Mouse (Mus musculus) liver, embryonic 13.5 days (tissue): ENCODE results near the gene Meis2. TPM values are rescaled to one million over a fixed set of nuclear protein-coding genes. Genes with fewer than 3 reads are reported as not detected.

Experiments used
- ATAC-seq: fragments of 200-750 bp; cut with Nextera tagmentation; 2 replicates; pipeline ENCODE4 v1.8.0; 2017; ENCODE audit warnings: low read depth, mild to moderate bottlenecking, moderate number of reproducible peaks, moderate library complexity
- DNase-seq: peaks from one replicate; pipeline ENCODE4 v3.0.0; 2022
- H3K27ac ChIP-seq: fragments of 300-500 bp; sonication (generic); 2 replicates; pipeline ENCODE4 v1.5.1; 2015; ENCODE audit warnings: moderate library complexity, mild to moderate bottlenecking, inconsistent platforms
- H3K27me3 ChIP-seq: fragments of 300-500 bp; sonication (generic); 2 replicates; pipeline ENCODE4 v1.6.1; 2015; ENCODE audit warnings: mild to moderate bottlenecking, inconsistent platforms
- H3K36me3 ChIP-seq: fragments of 300-500 bp; sonication (generic); 2 replicates; pipeline ENCODE4 v1.6.1; 2015; ENCODE audit warnings: mild to moderate bottlenecking, inconsistent platforms
- H3K4me1 ChIP-seq: fragments of 300-500 bp; sonication (generic); replicated peaks from 2 replicates; pipeline ENCODE4 v1.6.1; 2015; ENCODE audit warnings: inconsistent platforms
- H3K4me2 ChIP-seq: fragments of 300-500 bp; sonication (generic); 2 replicates; pipeline ENCODE4 v1.6.1; 2015; ENCODE audit warnings: inconsistent platforms, mild to moderate bottlenecking, moderate library complexity
- H3K4me3 ChIP-seq: fragments of 300-500 bp; sonication (generic); replicated peaks from 2 replicates; pipeline ENCODE4 v1.5.1; 2015; ENCODE audit warnings: mild to moderate bottlenecking, inconsistent platforms
- H3K9ac ChIP-seq: fragments of 300-500 bp; sonication (generic); 2 replicates; pipeline ENCODE4 v1.6.1; 2015; ENCODE audit warnings: mild to moderate bottlenecking, inconsistent platforms
- H3K9me3 ChIP-seq: fragments of 300-500 bp; sonication (generic); replicated peaks from 2 replicates; pipeline ENCODE4 v1.6.1; 2016; ENCODE audit warnings: inconsistent platforms
- WGBS: fragments of 180-500 bp; shearing (Covaris S2); methylation state at CpG from one replicate; pipeline ENCODE4 v1.1.7; 2015; ENCODE audit not compliant: insufficient replicate concordance; 5-methylcytosine and 5-hydroxymethylcytosine counted together
- polyA plus RNA-seq: library from polyadenylated mRNA; unstranded; fragments of >200 nt; fragmentation: Nextera tagmentation; extraction: Ambion mirVana; gene quantifications from 2 replicates; pipeline ENCODE4 v1.2.1, GENCODE M21; 2015

Gene Meis2
- polyA plus RNA-seq, 1 experiment from 2014 or later: 2.1 TPM

DNA sequence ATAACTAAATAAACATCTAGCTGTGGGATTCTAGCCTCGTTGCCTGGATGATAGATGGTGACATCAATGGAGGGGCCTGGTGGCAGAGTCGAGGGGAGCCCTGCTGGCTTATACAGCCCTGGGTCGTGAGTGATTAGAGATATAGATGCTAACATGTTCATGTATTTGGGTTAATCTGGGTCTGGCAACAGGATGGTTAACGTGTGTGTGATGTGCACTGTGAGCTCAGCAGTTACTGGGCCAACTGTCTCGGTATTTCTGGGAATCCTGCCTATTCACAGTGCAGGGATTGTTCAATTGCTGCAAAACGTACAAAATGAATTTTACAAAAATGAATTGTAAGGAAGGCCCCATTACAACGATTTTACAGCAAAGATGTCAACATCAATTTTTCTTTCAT lies 20.6 kb downstream of the Meis2 start:
- H3K9ac ChIP-seq: no peak overlapping the region
- ATAC-seq: no peak
- no peaks in the 10 kb centered on the region for H3K36me3 ChIP-seq
- H3K27me3 ChIP-seq: no peaks in the 10 kb centered on the region
- H3K27ac ChIP-seq: no peak overlapping the region
- no peak overlapping the region for H3K4me2 ChIP-seq
- no peak overlapping the region for H3K4me3 ChIP-seq
- no peak for DNase-seq
- H3K4me1 ChIP-seq: no peaks in the 10 kb centered on the region
- 52% methylated on average over 7 of the region's 7 CpGs for WGBS
- H3K9me3 ChIP-seq: no peaks in the 10 kb centered on the region

DNA sequence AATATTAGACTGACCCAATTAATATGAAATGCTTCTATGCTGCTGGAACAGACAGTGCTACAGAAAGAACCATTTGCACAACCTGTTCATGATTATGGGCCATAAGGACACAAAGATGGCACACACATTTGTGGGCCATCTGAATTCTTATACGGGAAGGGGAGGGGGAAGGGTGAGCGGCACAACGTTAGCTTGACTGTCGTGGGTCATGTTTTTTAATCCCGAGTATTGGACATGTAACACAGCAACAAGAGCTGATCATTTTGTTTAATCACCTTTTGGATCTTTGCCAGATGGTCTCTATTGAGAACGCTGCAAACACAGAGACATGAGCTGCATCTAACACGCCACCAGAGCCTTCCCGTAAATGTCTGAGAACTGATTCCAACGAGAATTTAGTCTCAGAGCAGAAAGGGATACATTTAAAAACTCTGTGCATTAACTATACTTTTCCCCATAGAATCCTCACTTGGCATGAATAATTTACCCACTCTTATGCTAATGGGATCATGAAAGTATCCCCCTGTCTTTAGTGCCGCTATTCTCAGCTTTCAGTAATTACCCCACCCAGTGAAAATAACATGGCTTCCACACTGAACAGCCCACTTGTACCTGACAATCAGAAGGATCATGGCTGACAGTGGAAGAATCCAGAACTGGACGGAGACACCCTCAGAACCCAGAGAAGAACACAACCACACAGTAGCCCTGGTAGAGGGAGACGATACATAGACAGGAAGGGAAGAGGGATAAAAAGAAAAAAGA lies 22.5 kb downstream of the Meis2 start:
- WGBS: 77% methylated on average over 12 of the region's 12 CpGs
- DNase-seq: no peak
- Histone ChIP-seq H3K4me1 (no peaks in the 10 kb centered on the region), H3K9ac (no peak overlapping the region), H3K4me3 (no peak overlapping the region), H3K27me3 (no peaks in the 10 kb centered on the region), H3K27ac (no peak overlapping the region), H3K9me3 (no peaks in the 10 kb centered on the region), H3K4me2 (no peak overlapping the region), H3K36me3 (no peaks in the 10 kb centered on the region)
- ATAC-seq: no peak

DNA sequence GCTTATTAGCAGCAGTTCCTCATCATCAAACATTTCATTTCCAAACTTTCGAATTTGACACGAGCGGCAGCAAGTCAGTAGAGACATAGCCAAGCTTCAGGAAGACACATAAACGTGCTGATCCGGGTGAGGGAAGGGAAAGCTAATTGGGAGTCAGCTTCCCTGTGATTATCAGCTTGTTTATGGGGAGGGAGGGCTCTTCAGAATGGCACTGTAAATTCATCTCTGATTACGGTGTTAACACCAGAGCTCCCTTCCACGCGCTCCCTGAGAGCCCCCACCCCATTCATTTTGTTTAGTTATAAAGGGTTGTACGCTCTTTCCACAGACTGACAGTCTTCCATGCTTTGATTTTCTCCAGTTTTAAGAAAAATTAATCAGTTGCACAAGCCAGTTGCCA lies 23.2 kb downstream of the Meis2 start:
- Histone ChIP-seq H3K9ac (no peak overlapping the region), H3K36me3 (no peaks in the 10 kb centered on the region), H3K27ac (no peak overlapping the region), H3K4me2 (no peak overlapping the region), H3K9me3 (no peaks in the 10 kb centered on the region), H3K27me3 (no peaks in the 10 kb centered on the region), H3K4me3 (no peak overlapping the region), H3K4me1 (no peaks in the 10 kb centered on the region)
- no peak for ATAC-seq
- no peak for DNase-seq
- WGBS: 75% methylated on average over 9 of the region's 9 CpGs

DNA sequence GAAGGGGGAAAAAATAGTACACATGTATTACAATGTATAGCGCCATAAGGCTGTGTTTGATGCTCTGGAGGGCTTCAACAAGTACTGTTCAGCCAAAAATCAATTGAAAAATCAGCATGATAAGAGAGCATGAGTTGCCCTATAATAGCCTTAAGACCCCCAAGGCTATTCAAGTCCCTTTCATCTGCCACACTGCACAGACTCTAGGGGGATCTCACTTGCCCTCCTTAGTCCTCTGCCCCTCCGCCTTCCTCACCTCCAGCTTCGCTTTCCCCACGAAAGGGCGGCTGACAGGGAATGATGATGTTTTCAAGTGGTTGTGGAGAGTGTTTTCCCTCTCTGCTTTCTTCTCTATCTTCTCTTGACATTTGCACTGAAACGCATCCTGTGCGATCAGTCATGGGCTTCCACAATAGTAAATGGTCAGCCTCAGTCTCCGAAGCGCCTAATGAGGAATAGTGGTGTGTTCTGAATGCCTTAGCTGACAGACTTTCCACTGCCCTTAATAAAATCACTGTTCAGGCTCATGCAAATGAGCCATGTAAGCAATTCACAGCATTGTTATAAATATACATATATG lies 23.9 kb downstream of the Meis2 start:
- Histone ChIP-seq H3K27me3 (no peaks in the 10 kb centered on the region), H3K4me2 (no peak overlapping the region), H3K27ac (no peak overlapping the region), H3K9ac (no peak overlapping the region), H3K4me3 (no peak overlapping the region), H3K4me1 (no peaks in the 10 kb centered on the region), H3K9me3 (no peaks in the 10 kb centered on the region), H3K36me3 (no peaks in the 10 kb centered on the region)
- 79% methylated on average over 9 of the region's 9 CpGs for WGBS
- ATAC-seq (no peak), DNase-seq (no peak)

DNA sequence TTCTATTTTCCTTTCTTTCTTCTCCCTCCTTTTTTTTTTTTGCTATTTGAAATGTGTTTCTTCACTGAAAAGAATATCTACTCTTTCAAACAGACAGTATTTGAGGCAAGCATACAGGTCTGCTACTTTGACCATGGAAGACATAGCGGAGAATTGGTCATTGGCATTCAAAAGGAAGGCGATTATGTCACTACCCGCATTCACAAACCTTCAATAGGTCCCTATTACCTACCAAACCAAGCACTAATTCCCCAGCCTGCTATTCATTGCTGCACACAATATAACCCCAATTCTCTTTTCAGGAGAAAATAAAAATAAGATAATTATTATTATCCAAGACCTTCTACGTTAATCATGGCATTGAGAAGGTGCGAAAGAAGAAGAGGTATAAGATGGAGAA lies 30.3 kb downstream of the Meis2 start:
- Histone ChIP-seq H3K9me3 (no peaks in the 10 kb centered on the region), H3K4me1 (no peaks in the 10 kb centered on the region), H3K4me3 (no peak overlapping the region), H3K4me2 (no peak overlapping the region), H3K27me3 (no peaks in the 10 kb centered on the region), H3K27ac (no peak overlapping the region), H3K9ac (no peak overlapping the region), H3K36me3 (no peaks in the 10 kb centered on the region)
- DNase-seq (no peak), ATAC-seq (no peak)
- 79% methylated on average over 5 of the region's 5 CpGs for WGBS

DNA sequence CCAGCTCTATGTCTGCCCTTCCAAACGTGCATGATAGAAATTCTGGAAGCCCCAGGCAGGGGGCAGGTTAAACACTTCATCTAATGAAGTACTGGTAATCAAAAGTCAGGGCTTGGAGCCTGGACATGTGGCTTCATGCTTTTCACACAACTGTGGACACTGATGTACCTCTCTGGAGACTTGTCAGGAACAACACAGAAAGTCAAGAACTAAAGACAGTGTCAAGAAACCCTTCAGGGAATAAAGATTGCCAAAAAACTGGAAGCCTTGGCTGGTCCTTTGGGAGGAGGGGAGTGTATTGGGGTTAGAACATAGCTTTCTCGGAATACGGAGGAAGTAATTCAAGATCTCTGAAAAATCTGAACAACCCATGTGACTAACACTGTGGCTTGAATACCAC lies 37.5 kb downstream of the Meis2 start:
- no peaks in the 10 kb centered on the region for H3K9me3 ChIP-seq
- H3K27me3 ChIP-seq: no peaks in the 10 kb centered on the region
- H3K9ac ChIP-seq: no peak overlapping the region
- H3K4me1 ChIP-seq: no peaks in the 10 kb centered on the region
- 46% methylated on average over 3 of the region's 3 CpGs for whole genome bisulfite sequencing
- no peak overlapping the region for H3K4me3 ChIP-seq
- DNase-seq (no peak), ATAC-seq (no peak)
- no peak overlapping the region for H3K27ac ChIP-seq
- H3K4me2 ChIP-seq: no peak overlapping the region
- H3K36me3 ChIP-seq: no peaks in the 10 kb centered on the region

DNA sequence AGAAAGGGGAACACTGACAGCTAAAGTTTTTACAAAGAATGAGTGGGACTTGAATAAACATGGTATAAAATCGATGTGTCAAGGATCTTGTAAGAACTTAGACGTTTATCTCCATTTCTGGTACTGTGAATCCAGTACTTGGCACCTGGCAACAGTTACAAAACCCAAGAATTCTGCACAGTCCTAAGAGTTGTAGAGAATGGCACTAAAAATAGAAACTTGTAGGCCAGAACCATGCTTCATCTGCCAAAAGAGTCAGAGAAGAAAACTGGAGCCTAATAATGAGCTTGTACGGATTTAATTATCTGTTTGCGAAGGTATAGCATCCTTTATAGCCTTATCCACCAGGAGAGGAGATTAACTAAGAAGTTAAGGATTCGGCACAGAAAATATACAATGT lies 42.8 kb downstream of the Meis2 start:
- H3K27me3 ChIP-seq: no peaks in the 10 kb centered on the region
- 74% methylated on average over 5 of the region's 5 CpGs for WGBS
- H3K4me3 ChIP-seq: no peak overlapping the region
- no peak overlapping the region for H3K9ac ChIP-seq
- DNase-seq: no peak
- no peaks in the 10 kb centered on the region for H3K9me3 ChIP-seq
- no peak overlapping the region for H3K27ac ChIP-seq
- no peaks in the 10 kb centered on the region for H3K36me3 ChIP-seq
- ATAC-seq: no peak
- H3K4me2 ChIP-seq: no peak overlapping the region
- peaks cover 6% of the 10 kb centered on the region; the same call in 1 of the 2 replicates for H3K4me1 ChIP-seq

DNA sequence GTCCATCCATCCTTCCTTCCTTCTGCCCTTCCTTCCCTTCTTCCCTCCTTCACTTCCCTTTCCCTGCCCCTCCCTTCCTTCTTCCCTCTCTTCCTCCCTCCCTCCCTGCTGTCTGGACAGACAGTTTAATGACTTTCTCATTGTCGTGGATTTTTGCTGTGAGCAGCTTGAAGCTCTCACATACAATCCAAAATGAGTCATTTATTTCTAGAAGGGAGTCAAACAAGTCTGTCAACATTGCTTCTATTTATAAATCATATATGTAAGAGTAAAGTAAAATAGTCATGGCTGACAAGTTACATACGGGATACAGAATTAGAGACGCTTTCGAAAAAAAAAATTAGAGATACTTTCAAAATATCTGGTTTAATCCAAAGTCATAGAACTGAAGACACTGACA lies 43.7 kb downstream of the Meis2 start:
- no peaks in the 10 kb centered on the region for H3K9me3 ChIP-seq
- H3K4me3 ChIP-seq: no peak overlapping the region
- H3K36me3 ChIP-seq: no peaks in the 10 kb centered on the region
- ATAC-seq: no peak
- no peak overlapping the region for H3K9ac ChIP-seq
- H3K27me3 ChIP-seq: no peaks in the 10 kb centered on the region
- no peak overlapping the region for H3K27ac ChIP-seq
- peaks cover 6% of the 10 kb centered on the region; the same call in 1 of the 2 replicates for H3K4me1 ChIP-seq
- no peak overlapping the region for H3K4me2 ChIP-seq
- WGBS: 65% methylated on average over 4 of the region's 4 CpGs
- no peak for DNase-seq

DNA sequence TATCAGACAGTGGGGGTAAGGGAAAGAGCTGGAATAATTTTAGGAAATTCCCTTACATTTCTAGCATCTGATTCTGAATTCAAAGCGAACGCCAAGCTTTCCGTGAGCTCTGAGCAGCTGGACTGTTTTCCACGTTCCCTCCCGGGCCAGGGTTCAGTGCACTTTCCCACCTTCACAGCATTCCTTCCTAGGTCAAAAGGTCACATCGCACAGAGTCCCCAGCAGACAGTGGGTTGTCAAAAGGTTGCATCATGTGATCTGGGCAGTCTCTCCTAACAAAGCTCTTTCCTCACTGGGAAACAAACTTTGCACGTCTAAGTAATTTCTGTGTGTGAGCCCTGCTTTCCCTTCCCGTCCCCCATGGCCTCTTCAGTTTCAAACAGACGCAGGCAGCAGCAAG lies 44.6 kb downstream of the Meis2 start:
- Histone ChIP-seq H3K9ac (no peak overlapping the region), H3K9me3 (no peaks in the 10 kb centered on the region), H3K4me2 (peak overlapping the region; percentile 21), H3K4me3 (no peak overlapping the region), H3K4me1 (peaks cover 6% of the 10 kb centered on the region; the same call in 1 of the 2 replicates), H3K36me3 (no peaks in the 10 kb centered on the region), H3K27ac (peak overlapping the region; percentile 34), H3K27me3 (no peaks in the 10 kb centered on the region)
- ATAC-seq: peak; percentile 71
- no peak for DNase-seq
- 26% methylated on average over 9 of the region's 9 CpGs for WGBS

DNA sequence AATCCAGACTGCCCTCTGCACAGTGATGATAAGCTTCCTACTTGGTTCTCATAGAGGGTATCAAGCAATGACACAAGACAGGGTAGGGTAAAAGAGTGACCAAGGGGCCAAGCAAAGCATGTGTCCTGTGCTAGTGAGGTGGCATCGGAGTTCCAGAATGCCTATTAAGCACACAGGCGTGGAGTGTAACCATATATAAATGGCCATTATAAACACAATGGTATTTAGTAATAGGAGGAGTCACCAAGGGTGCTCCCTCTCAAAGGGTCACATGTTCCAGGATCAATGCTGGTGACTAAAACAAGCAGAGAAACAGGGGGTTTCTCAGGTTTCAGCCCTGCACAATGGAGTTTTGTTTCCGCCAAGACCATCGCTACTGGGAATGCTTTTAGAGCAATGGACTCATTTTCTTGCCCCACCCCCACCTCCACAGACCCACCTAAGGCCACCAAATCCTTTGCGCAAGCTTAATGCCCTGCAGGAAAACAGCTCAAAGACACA lies 45.1 kb downstream of the Meis2 start:
- no peaks in the 10 kb centered on the region for H3K27me3 ChIP-seq
- H3K4me2 ChIP-seq: peak overlapping the region; percentile 21
- ATAC-seq (peak; percentile 51; the same call in 1 of the 2 replicates), DNase-seq (no peak)
- no peaks in the 10 kb centered on the region for H3K36me3 ChIP-seq
- H3K9ac ChIP-seq: no peak overlapping the region
- peaks cover 6% of the 10 kb centered on the region; the same call in 1 of the 2 replicates for H3K4me1 ChIP-seq
- no peaks in the 10 kb centered on the region for H3K9me3 ChIP-seq
- no peak overlapping the region for H3K4me3 ChIP-seq
- peak overlapping the region; percentile 34; the same call in 1 of the 2 replicates for H3K27ac ChIP-seq
- WGBS: 53% methylated on average over 5 of the region's 5 CpGs

DNA sequence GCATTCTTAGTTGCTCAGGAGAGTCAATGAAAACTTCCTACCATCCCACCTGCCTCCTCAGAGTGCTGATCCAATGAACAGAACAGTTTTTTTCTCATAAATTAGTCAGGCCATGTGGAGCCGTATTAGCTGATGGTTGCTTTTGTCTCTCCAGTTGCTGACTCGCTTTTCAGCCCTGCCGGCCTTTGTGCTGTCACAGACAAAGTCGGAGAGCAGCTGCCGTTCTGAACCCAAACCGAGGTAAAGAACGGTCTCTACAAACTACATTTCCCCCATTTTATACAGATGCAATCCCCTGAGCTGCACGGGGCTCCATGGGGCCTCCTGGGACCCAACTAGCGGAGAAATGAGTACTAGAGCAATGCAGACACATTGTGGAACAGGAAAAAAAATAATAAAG lies 45.7 kb downstream of the Meis2 start:
- no peaks in the 10 kb centered on the region for H3K36me3 ChIP-seq
- no peak overlapping the region for H3K4me2 ChIP-seq
- H3K9me3 ChIP-seq: no peaks in the 10 kb centered on the region
- no peak overlapping the region for H3K4me3 ChIP-seq
- WGBS: 47% methylated on average over 9 of the region's 9 CpGs
- H3K27ac ChIP-seq: 0 out of 2 replicates have a peak overlapping the region, but pooled peaks have one; percentile 10
- ATAC-seq (no peak), DNase-seq (no peak)
- peaks cover 6% of the 10 kb centered on the region; the same call in 1 of the 2 replicates for H3K4me1 ChIP-seq
- no peak overlapping the region for H3K9ac ChIP-seq
- H3K27me3 ChIP-seq: no peaks in the 10 kb centered on the region

DNA sequence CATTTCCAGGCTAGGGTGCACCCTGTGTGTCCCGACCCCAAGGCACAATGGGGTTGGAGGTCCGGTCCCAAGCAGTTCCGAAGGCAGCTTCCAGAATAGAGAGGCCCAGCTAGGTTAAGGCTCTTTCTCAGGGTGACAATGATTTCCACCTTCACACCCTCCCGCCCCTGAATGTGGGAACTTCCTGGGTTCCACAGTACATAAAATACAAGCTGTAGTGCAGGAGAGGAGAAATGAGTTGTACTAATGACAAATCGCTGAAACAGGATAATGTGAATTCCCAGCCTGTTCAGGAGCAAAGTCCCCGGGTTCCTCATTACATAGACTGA lies 46.2 kb downstream of the Meis2 start:
- no peak overlapping the region for H3K9ac ChIP-seq
- no peaks in the 10 kb centered on the region for H3K36me3 ChIP-seq
- H3K27ac ChIP-seq: no peak overlapping the region
- H3K4me1 ChIP-seq: peaks cover 6% of the 10 kb centered on the region; the same call in 1 of the 2 replicates
- no peak overlapping the region for H3K4me2 ChIP-seq
- H3K4me3 ChIP-seq: no peak overlapping the region
- no peak for DNase-seq
- WGBS: 64% methylated on average over 6 of the region's 6 CpGs
- H3K27me3 ChIP-seq: no peaks in the 10 kb centered on the region
- H3K9me3 ChIP-seq: no peaks in the 10 kb centered on the region
- no peak for ATAC-seq
